Mouse (Mus musculus): ENCODE data around the gene Rnaseh2a. TPM values are rescaled to one million over a fixed set of nuclear protein-coding genes. Genes with fewer than 3 reads are reported as not detected.

Gene Rnaseh2a
- 49.4 and 49.5 TPM in 2 replicates for polyA plus RNA-seq (2012; rRNA removed)

- no peak for DNase-seq (ENCODE audit: low spot score)
These were observed at the start of gene Rnaseh2a, which contains the start of the genes Gm49661 and Prdx2 for GRCm38 (mm10) chr8:84969241-84970134. Rnaseh2a (minus strand) TSS chr8:84969767. Gm49661 (minus strand) TSS chr8:84969433. Prdx2 (plus strand) TSS chr8:84969587.

GRCm38 (mm10) chr8:85017209-85017608 lies 47.6 kb upstream of the Rnaseh2a start:
- DNase-seq (ENCODE audit: low spot score) = no peak

DNA sequence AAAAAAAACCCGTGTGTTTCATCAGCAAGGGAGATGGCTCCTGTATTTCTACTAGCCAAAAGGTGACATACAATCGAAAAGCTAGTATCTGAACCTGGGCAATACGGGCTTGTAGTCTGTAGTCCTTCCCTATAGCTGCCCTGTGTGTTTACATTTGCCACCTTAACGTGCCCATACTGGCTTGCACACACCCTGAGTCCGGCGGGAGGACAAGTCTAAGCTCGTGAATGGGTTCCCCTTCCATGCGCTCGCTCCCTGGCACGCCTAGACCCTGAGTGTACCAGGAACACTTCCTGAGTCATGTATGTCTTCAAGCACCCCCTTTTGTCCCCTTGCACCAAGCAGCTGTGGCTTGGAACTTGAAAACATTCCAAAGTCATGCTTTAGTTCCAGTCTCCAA lies 47.2 kb upstream of the Rnaseh2a start:
- DNase-seq (ENCODE audit: low spot score) = no peak

DNA sequence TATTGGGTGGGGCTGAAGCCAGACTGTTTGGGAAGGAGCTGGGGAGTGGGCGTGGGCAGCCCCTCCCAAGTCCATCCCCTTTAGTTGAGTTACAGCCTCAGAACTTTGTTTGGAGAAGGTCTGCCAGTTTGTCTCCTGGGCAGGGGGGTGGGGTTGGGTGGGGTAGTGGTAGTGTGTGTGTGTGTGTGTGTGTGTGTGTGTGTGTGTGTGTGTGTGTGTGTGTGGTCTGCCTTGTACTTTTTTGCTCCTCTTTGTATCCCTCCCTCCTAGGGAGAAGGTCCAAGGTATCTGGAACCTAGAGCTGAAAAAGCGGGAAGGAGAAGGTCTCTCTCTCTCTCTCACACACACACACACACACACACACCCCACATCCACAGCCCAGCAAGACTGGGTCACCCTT lies 44.9 kb upstream of the Rnaseh2a start, which contains the start of gene Best2:
Gene Best2 (minus strand): TSS at position 101 of the 400 bp plus-strand sequence.
- no peak for DNase-seq (ENCODE audit: low spot score)

DNA sequence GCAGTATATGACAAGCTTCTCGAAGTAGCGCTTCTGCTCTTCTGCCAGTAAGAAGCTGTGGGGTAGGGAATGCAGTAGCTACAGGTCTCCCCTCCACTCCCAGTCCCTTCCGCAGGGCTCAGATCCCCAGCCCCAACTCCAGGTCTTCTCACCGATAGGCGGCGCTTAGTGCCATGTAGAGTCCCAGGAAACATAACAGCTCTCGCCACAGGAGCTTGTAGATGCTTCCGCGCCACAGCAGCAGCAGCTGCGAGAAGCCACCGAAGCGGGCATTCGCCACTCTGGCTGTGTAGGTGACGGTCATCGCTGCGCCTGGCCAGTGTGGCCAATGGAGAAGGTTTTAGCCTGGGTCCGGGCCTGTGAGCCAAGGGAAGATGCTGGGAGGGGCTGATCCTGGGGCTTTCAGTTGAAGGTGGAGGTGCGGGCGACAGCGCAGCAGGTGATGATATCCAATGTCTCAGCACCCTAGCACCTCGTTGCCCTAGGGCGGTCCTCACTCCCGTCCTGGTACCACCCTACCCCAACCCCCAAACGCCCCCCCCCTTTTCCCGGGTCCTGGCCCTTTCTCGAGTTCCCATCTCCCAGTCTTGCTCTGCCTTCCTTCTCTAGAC lies 43.8 kb upstream of the Rnaseh2a start:
- no peak for DNase-seq (ENCODE audit: low spot score)

DNA sequence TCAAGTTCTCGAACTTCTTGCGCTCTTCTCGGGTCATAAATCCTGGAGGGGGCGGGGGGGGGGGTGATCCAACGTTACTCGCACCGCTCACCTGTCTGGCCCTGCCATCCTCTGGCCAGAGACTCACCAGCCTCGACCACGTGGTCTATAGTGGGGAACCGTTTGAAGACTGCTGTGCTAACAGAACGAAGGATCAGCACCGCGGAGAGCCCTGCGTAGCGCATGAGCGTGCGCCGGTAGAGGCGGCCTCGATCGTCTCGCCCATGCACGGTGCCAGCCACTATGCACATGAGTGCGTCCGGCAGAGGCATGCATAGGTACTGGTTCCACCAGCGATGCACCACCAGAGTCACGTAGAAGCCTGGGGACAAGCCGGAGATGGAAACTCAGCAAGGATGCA lies 41.7 kb upstream of the Rnaseh2a start:
- DNase-seq (ENCODE audit: low spot score) = no peak

DNA sequence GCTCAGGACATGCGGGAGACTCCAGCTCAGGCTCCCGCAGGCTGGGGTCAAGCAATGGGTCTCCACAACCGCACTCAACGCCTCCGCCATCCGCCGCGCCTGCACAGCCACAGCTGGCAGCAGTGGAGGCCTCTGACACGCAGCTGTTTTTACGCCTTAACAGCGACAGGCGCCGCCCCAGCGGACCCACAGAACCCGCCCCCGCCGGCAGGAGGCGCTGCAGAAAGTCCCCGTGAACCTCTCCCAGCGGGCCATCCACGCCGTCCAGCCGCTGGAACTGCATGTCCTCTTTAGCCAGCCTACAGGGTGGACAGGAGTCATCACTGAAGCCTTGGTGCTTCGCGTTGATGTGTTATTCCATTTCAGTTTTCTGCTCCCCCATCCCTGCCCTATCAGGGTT lies 38.1 kb upstream of the Rnaseh2a start:
- no peak for DNase-seq (ENCODE audit: low spot score)

DNA sequence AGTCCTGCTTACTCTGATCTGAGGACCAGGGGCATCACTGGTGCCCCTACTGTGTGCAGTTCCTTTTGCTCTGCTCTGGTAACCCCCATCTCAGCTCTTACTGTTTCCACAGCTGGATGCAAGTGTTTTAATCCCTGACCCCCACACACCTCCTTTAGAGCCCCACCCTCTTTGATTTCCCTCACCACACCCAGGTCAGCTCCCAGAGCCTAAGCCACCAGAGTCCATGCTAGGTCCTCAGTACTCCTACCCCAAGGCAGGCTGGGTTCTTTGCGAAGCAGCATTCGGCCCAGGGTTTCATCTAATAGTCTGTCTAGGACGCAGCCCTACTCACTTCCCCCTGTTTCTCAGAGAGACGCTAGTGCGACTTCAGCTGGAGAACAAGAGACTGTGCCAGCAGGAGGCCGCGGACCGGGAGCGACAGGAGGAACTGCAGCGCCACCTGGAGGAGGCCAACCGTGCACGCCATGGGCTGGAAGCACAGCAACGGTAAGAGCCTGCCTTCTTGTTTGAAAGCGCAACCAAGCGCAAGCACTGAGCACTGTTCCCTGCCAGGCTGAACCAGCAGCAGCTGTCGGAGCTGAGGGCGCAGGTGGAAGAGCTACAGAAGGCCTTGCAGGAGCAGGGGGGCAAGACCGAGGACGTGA lies 28.2 kb upstream of the Rnaseh2a start:
- peak; percentile 73 for DNase-seq (ENCODE audit: low spot score)

GRCm38 (mm10) chr8:84996978-84997377 lies 27.4 kb upstream of the Rnaseh2a start:
- no peak for DNase-seq (ENCODE audit: low spot score)

DNA sequence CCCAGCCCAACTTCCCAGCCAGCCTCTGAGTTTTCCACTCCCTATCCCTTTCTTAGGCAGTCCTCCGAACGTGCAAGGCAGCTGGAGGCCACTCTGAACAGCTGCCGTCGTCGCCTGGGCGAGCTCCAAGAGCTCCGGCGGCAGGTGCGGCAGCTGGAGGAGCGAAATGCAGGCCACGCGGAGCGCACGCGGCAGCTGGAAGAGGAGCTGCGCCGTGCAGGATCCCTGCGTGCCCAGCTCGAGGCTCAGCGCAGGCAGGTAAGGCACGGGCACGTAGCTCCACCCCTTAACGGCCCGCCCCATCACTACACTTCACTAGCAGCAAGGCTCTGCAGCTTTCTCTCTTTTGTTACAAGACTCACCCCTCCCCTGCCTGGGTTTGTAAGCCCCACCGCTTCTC lies 26.1 kb upstream of the Rnaseh2a start:
- no peak for DNase-seq (ENCODE audit: low spot score)

GRCm38 (mm10) chr8:84994375-84994774 lies 24.8 kb upstream of the Rnaseh2a start:
- no peak for DNase-seq (ENCODE audit: low spot score)

DNA sequence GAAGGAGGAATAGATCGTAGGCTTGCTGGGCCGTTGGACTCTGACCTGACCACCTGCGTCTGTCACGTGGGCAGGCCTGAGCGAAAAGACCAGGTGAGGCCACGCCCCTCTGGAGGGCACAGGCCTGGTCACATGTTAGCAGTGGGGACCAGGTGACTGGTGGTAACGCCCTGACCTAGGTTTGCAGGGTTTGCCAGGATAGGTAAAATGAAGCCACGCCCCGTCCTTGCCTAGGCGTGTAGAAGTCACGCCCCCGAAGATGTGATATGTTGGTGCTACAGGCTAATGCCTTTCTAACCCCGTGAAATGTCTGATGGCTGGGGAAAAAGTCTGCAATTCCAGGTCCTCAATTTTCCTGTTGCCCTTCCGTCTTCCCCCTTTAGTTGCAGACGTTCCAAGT lies 21.3 kb upstream of the Rnaseh2a start:
- peak; percentile 56 for DNase-seq (ENCODE audit: low spot score)

DNA sequence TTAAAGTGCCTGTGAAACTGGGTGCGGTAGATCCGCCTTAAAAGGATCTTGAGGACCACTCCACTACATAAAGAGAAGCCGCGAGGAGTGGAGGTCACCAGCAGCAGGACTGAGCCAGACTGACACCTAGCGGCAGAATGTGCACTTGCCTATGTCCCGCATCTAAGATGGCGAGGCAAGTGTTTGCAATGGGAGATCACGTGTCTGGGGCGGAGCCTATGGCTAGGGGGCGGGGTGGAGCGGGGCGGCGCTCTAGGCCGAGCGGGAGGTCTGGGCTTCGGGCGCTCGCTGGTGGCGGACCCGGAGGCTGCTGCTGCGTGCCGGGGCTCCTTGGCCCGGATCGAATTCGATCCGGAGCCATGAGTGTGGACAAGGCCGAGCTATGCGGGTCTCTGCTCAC lies 20.8 kb upstream of the Rnaseh2a start, which contains the start of gene Hook2:
Gene Hook2 (plus strand): TSS at position 255 of the 400 bp plus-strand sequence.
- DNase-seq (ENCODE audit: low spot score) = peak; percentile 83

- DNase-seq (ENCODE audit: low spot score) = peak; percentile 92
These were observed 20.2 kb upstream of the Rnaseh2a start for GRCm38 (mm10) chr8:84989810-84990209.

- peak; percentile 53 for DNase-seq (ENCODE audit: low spot score)
These were observed 19.8 kb upstream of the Rnaseh2a start for GRCm38 (mm10) chr8:84989311-84989731.

- no peak for DNase-seq (ENCODE audit: low spot score)
These were observed 18.3 kb upstream of the Rnaseh2a start for GRCm38 (mm10) chr8:84987903-84988302.

- no peak for DNase-seq (ENCODE audit: low spot score)
These were observed 17.8 kb upstream of the Rnaseh2a start for GRCm38 (mm10) chr8:84987388-84987787.

DNA sequence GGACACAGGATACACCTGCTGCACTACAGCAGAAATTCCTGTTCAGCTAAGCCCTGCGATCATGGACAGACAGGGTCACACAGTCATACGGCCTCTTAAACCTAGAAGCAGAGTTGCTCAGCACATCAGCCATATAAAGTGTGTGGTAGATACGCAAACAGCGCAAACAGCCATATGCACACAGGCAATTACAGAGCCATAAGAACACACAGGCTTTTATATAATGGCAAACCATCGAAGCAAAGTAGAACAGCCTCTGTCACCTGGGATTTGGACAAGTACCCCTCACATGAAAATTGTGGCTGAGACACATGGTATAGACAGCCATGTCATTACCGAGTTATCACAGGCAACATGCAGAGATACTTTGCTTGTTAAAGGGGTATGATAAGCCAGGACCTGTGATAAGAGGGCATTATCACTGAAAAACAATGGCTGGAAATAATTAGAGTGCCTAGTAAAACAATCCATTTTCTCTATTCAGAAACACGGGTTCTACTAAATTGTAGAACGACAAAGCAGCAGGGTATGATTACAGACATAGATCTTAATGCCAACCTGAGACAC lies 16.9 kb upstream of the Rnaseh2a start:
- DNase-seq (ENCODE audit: low spot score) = no peak

DNA sequence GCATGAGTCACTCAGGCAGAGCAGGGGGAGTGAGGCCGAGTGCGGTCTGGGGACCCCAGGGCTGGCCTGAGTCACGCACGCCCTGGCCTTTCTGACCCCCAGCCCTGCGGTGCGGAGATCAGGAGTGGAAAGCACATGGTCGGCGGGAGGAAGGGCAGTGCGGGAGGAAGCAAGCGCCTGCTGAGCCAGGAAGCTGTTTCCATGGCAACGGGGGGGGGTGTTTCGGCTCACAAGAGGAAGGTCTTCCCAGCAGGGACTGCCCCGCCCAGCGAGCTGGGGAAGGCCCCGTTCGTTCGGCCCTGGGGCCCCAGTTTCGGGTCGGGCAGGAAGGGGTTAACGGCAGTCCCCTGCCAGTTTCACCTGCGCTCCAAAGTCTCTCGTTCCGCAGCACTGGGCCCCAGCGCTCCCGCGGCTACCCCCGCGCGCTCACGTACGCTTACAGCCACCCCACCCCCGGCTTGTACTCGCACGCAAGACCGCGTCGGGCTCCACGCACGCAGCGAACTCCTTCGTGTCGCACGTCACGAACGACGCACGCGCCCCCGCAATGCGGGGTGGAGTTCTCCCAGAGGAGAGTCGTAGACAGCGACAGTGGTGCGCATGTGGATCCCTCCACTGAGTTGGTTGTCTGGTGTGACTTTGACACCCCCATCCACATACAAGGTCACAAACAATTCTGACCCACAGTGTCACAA lies 16.3 kb upstream of the Rnaseh2a start:
- peak; percentile 82 for DNase-seq (ENCODE audit: low spot score)

GRCm38 (mm10) chr8:84985049-84985683 lies 15.6 kb upstream of the Rnaseh2a start:
- DNase-seq (ENCODE audit: low spot score) = no peak

Measured in urinary bladder, adult 2 months (tissue).